Mouse (Mus musculus) heart, embryonic 13.5 days (tissue): Measurements from ENCODE around the gene Dennd5a. TPM values are rescaled to one million over a fixed set of nuclear protein-coding genes. Genes with fewer than 3 reads are reported as not detected.

Experiments used
- ATAC-seq: fragments of 200-750 bp; cut with Nextera tagmentation; 2 replicates; pipeline ENCODE4 v1.8.0; 2017; ENCODE audit warnings: moderate TSS enrichment; ENCODE audit not compliant: insufficient number of reproducible peaks, low FRiP score, low TSS enrichment; ENCODE audit errors: extremely low read depth
- H3K27ac ChIP-seq: fragments of 300-500 bp; sonication (generic); replicated peaks from 2 replicates; pipeline ENCODE4 v1.5.1; 2015; ENCODE audit warnings: moderate library complexity, mild to moderate bottlenecking, inconsistent platforms
- H3K27me3 ChIP-seq: fragments of 300-500 bp; sonication (generic); replicated peaks from 2 replicates; pipeline ENCODE4 v1.6.1; 2015; ENCODE audit warnings: mild to moderate bottlenecking, inconsistent platforms
- H3K36me3 ChIP-seq: fragments of 300-500 bp; sonication (generic); 2 replicates; pipeline ENCODE4 v1.6.1; 2015; ENCODE audit warnings: mild to moderate bottlenecking, inconsistent platforms
- H3K4me1 ChIP-seq: fragments of 300-500 bp; sonication (generic); 2 replicates; pipeline ENCODE4 v1.6.1; 2015; ENCODE audit warnings: inconsistent platforms
- H3K4me2 ChIP-seq: fragments of 300-500 bp; sonication (generic); 2 replicates; pipeline ENCODE4 v1.6.1; 2015; ENCODE audit warnings: inconsistent platforms, mild to moderate bottlenecking, moderate library complexity
- H3K4me3 ChIP-seq: fragments of 300-500 bp; sonication (generic); 2 replicates; pipeline ENCODE4 v1.5.1; 2015; ENCODE audit warnings: moderate library complexity, mild to moderate bottlenecking, inconsistent platforms
- H3K9ac ChIP-seq: fragments of 300-500 bp; sonication (generic); 2 replicates; pipeline ENCODE4 v1.6.1; 2015; ENCODE audit warnings: inconsistent platforms, mild to moderate bottlenecking, moderate library complexity
- H3K9me3 ChIP-seq: fragments of 300-500 bp; sonication (generic); 2 replicates; pipeline ENCODE4 v1.6.1; 2016; ENCODE audit warnings: inconsistent platforms
- WGBS: fragments of 180-500 bp; shearing (Covaris S2); methylation state at CpG from one replicate; pipeline ENCODE4 v1.1.7; 2015; ENCODE audit warnings: mixed read lengths; 5-methylcytosine and 5-hydroxymethylcytosine counted together
- polyA plus RNA-seq: library from polyadenylated mRNA; unstranded; fragments of >200 nt; fragmentation: Nextera tagmentation; extraction: Ambion mirVana; gene quantifications from 2 replicates; pipeline ENCODE4 v1.2.1, GENCODE M21; 2015

Gene Dennd5a
- polyA plus RNA-seq, 1 experiment from 2014 or later = 30.0 TPM

DNA sequence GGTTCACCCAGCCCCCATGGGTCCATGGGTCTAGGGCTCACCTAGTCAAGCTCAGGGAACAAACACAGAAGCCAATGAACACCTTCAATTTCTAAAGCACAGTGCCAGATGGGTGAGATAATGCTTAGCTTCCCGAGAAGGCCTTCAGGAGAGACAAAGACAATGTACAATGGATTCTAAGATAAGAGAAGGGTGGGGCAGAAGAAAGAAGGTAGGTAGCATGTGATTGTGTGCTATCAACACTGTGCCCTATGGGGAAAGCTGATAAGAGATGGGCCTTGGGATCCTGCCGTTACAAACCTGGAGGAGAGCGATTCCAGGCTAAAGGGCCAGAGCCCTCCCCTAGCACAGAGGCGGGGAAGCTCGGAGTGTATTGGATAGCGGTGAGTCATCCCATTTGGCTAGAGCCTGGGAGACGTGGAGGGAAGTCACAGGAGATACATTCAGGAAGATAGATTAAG is 107.5 kb downstream of the Dennd5a start:
- H3K9me3 ChIP-seq = no peaks in the 10 kb centered on the region
- 0 out of 2 replicates have a peak overlapping the region, but pooled peaks have one; percentile 1 for H3K4me2 ChIP-seq
- whole genome bisulfite sequencing = 18% methylated on average over 7 of the region's 7 CpGs
- no peaks in the 10 kb centered on the region for H3K27me3 ChIP-seq
- no peak for ATAC-seq
- no peak overlapping the region for H3K4me3 ChIP-seq
- H3K9ac ChIP-seq = peak overlapping the region; percentile 37; the same call in 1 of the 2 replicates
- H3K27ac ChIP-seq = no peak overlapping the region
- peaks cover 58% of the 10 kb centered on the region for H3K4me1 ChIP-seq
- H3K36me3 ChIP-seq = no peaks in the 10 kb centered on the region

DNA sequence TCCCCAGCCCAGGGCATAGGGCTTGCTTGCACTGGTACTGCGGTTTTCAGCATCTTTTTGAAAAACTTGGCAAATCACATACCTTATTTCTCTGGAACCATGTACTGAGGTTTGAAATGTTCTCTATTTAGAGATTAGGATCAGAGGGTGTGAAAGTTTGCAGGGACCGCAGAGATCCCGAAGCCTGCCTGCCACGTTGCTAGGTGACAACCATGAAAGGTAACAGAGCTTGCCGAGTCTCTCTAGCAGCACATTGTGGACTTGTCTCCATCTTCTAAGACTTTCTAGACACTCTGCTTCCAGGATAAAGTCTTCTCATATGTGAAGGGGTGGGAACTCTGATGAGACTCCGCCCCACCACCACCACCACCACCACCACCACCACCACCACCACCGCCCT is 108.3 kb downstream of the Dennd5a start:
- peaks cover 58% of the 10 kb centered on the region for H3K4me1 ChIP-seq
- ATAC-seq = no peak
- no peak overlapping the region for H3K9ac ChIP-seq

DNA sequence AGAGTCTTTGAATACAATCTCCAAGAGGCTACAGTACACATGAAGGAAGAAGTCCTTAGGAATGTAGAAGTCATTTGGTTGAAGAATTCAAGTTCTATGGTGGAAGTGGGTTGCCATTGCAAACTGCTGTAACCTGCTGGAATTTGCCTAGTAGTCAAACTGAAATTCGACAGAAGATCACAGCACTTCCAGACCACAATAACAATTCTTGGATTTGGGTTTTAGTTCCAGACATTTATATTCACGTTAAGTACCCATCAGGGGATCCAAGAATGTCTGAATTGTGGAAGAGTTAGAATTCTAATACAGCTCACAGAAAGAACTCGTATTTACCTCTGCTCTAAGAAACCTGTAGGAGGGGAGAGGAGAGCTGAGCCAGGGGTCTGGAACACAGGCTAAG is 109.7 kb downstream of the Dennd5a start:
- no peak overlapping the region for H3K9ac ChIP-seq
- H3K27ac ChIP-seq = no peak overlapping the region
- no peak overlapping the region for H3K4me3 ChIP-seq
- H3K27me3 ChIP-seq = no peaks in the 10 kb centered on the region
- ATAC-seq = no peak
- H3K9me3 ChIP-seq = no peaks in the 10 kb centered on the region
- no peak overlapping the region for H3K4me2 ChIP-seq
- H3K36me3 ChIP-seq = no peaks in the 10 kb centered on the region
- 75% methylated on average over 3 of the region's 3 CpGs for WGBS
- H3K4me1 ChIP-seq = peaks cover 58% of the 10 kb centered on the region

More for the DNA sequence above, 108.3 kb downstream of the Dennd5a start:
- H3K4me3 ChIP-seq = no peak overlapping the region
- H3K36me3 ChIP-seq = no peaks in the 10 kb centered on the region
- H3K9me3 ChIP-seq = no peaks in the 10 kb centered on the region
- H3K27me3 ChIP-seq = no peaks in the 10 kb centered on the region
- WGBS = 77% methylated on average over 7 of the region's 7 CpGs
- H3K4me2 ChIP-seq = no peak overlapping the region
- H3K27ac ChIP-seq = no peak overlapping the region

DNA sequence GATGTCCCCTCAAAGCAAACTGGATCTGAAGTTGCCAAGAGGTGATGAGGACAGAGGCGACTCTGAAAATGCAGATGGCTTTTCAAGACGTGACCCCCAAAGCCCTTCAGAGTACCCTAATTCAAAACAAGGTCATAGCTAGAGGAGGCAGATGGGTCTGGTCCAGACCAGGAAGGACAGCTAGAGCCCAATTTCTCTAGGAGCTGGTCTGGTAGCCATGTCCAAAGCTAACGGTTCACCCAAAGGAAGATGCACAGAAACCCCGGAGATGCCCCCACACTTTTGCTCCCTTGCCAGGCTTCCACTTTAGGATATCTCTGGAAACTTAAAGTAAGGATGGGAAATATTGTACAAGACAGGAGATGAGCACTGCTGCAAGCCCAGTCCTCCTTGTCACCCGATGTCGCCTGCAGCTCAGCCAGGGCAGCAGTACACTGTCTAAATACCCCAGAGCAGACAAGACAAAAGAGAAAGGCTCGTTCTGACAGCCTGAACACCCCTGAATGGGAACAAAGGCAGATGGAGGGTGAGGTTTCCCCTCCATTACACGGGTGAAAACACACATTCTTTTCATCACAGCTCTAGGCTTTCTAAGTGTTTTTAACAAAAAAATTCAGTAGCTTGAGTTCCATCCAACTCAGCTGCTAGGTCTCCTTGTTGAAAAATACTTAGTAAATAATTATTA is 110.4 kb downstream of the Dennd5a start:
- Histone ChIP-seq H3K4me1 (peaks cover 55% of the 10 kb centered on the region), H3K9me3 (no peaks in the 10 kb centered on the region), H3K4me3 (no peak overlapping the region), H3K27ac (peak overlapping the region; percentile 78), H3K27me3 (no peaks in the 10 kb centered on the region), H3K4me2 (peak overlapping the region; percentile 43), H3K36me3 (no peaks in the 10 kb centered on the region), H3K9ac (peak overlapping the region; percentile 37; the same call in 1 of the 2 replicates)
- 53% methylated on average over 8 of the region's 8 CpGs for WGBS
- no peak for ATAC-seq

DNA sequence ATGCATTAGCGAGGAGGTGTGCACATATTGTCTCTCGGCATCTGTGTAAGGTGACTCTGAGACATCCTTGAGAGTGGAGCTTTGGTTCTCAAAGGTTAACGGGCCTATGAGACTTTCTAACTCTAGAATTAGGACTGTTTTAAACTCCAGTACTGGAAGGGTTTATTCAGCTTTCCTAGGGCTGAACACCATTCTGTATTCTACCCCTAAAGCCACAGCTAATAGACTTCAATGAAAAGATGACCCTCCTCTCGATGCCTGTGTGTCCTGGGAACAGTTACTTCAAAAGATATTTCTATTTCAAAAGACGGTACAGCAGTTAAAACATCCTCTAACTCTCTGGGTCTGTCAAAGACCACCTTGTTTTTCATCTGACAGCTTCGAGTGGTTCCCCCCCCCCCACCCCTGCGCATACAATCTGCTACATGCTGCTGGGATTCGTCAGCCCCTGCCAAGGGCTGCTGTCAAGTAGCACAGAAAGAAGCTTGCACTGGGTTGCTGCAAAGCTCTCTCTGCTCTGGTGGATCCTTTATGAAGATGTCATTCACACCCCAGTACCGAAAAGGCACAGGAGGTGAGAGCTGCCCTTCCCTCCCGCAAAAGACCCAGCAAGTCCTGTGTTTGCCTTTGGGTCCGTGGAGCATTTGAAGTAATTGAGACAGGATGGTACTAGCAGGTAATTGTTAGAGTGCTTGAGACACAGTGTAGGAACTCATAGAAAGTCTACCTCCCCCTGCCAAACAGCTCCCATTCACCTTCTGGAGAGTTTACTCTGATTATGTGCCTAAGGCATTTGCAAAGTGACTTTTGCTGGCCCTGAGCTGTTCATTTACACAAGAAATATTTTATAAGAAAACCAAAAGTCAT is 111.2 kb downstream of the Dennd5a start:
- peak overlapping the region; percentile 43 for H3K4me2 ChIP-seq
- H3K9ac ChIP-seq = peak overlapping the region; percentile 37; the same call in 1 of the 2 replicates
- H3K9me3 ChIP-seq = no peaks in the 10 kb centered on the region
- peak overlapping the region; percentile 78 for H3K27ac ChIP-seq
- H3K27me3 ChIP-seq = no peaks in the 10 kb centered on the region
- ATAC-seq = no peak; the same call in 1 of the 2 replicates
- H3K4me3 ChIP-seq = no peak overlapping the region
- 26% methylated on average over 11 of the region's 11 CpGs for WGBS
- peaks cover 47% of the 10 kb centered on the region for H3K4me1 ChIP-seq
- no peaks in the 10 kb centered on the region for H3K36me3 ChIP-seq

DNA sequence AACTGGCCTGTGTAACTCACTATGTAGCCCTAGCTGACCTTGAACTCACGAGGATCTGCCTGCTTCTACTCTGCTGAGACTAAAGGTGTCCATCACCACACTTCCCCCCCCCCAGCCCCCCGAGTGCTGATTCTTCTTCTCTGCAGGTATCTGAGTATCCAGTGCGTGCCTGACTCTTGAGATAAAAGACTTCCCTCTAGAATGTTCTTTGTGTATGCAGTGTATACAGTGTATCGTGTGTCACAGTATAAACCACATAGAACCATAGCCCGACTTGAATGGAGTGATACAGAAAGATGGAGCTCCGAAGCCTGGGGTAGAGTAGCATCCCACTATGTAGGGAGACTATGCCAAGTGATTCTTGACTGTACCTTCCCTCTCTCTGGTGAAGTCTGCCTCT is 116.2 kb downstream of the Dennd5a start:
- Histone ChIP-seq H3K4me2 (no peak overlapping the region), H3K4me1 (peaks cover 24% of the 10 kb centered on the region), H3K9ac (no peak overlapping the region), H3K4me3 (no peak overlapping the region), H3K9me3 (no peaks in the 10 kb centered on the region), H3K27me3 (no peaks in the 10 kb centered on the region), H3K27ac (no peak overlapping the region), H3K36me3 (no peaks in the 10 kb centered on the region)
- WGBS = 72% methylated on average over 6 of the region's 6 CpGs
- ATAC-seq = no peak

Other genes with a start within 250 kb of the Dennd5a start
- gene BC051019, start 236.6 kb downstream of the Dennd5a start, polyA plus RNA-seq = 0.09 and 0.12 TPM in 2 replicates
- not detected in 2 replicates for gene Ascl3, start 228.7 kb downstream of the Dennd5a start, polyA plus RNA-seq
- gene Tmem9b, start 207.6 kb downstream of the Dennd5a start, polyA plus RNA-seq = 53.9 and 56.6 TPM in 2 replicates
- gene Nrip3, start 178.4 kb downstream of the Dennd5a start, polyA plus RNA-seq = 0.33 and 0.46 TPM in 2 replicates
- gene Scube2, start 94.8 kb downstream of the Dennd5a start, polyA plus RNA-seq = 7.6 and 8.6 TPM in 2 replicates
- gene Tmem41b, start 26.5 kb upstream of the Dennd5a start, polyA plus RNA-seq = 42.6 and 47.7 TPM in 2 replicates
- 32.9 and 34.5 TPM in 2 replicates for gene Ipo7, start 57.8 kb upstream of the Dennd5a start, polyA plus RNA-seq
- gene Zfp143, start 100.7 kb upstream of the Dennd5a start, polyA plus RNA-seq = 13.4 and 15.0 TPM in 2 replicates
- gene Wee1, start 161.6 kb upstream of the Dennd5a start, polyA plus RNA-seq = 21.8 and 23.7 TPM in 2 replicates